Mouse (Mus musculus) macrophage (primary cell): ENCODE data around the gene Pif1. TPM values are rescaled to one million over a fixed set of nuclear protein-coding genes. Genes with fewer than 3 reads are reported as not detected.

Experiments used
- polyA plus RNA-seq: library from polyadenylated mRNA; stranded (reverse); fragments of 250-400 nt; gene quantifications from 3 replicates; pipeline ENCODE4 v1.2.4, GENCODE M21; 2018; ENCODE audit warnings: inconsistent platforms

Gene Pif1
- polyA plus RNA-seq, 1 experiment from 2014 or later = 0.53 TPM

Other genes starting within 250 kb of the Pif1 start
- 10.1 to 13.8 TPM (median 10.9 TPM) in 3 replicates for gene Pdcd7, start 241.1 kb upstream of the Pif1 start, polyA plus RNA-seq
- gene Ubap1l, start 226.1 kb upstream of the Pif1 start, polyA plus RNA-seq = not detected in 3 replicates
- not detected in 3 replicates for gene Kbtbd13, start 195.5 kb upstream of the Pif1 start, polyA plus RNA-seq
- gene Rasl12, start 188.7 kb upstream of the Pif1 start, polyA plus RNA-seq = not detected in 3 replicates
- not detected in 3 replicates for gene Slc51b, start 164.2 kb upstream of the Pif1 start, polyA plus RNA-seq
- gene Mtfmt, start 151.4 kb upstream of the Pif1 start, polyA plus RNA-seq = 7.1 to 8.2 TPM (median 7.4 TPM) in 3 replicates
- 71.6 to 105 TPM (median 71.6 TPM) in 3 replicates for gene Spg21, start 126.2 kb upstream of the Pif1 start, polyA plus RNA-seq
- 0.13 TPM in 1 of 3 replicates, not detected in the others for gene Ankdd1a, start 67.0 kb upstream of the Pif1 start, polyA plus RNA-seq
- 195 to 316 TPM (median 234 TPM) in 3 replicates for gene Plekho2, start 7.1 kb upstream of the Pif1 start, polyA plus RNA-seq
- gene Rbpms2, start 42.5 kb downstream of the Pif1 start, polyA plus RNA-seq = 0.14 to 0.42 TPM (median 0.28 TPM) in 3 replicates
- 21.6 to 39.7 TPM (median 24.0 TPM) in 3 replicates for gene Oaz2, start 80.8 kb downstream of the Pif1 start, polyA plus RNA-seq
- gene Zfp609, start 240.4 kb downstream of the Pif1 start, polyA plus RNA-seq = 4.6 to 7.8 TPM (median 6.3 TPM) in 3 replicates